Mouse (Mus musculus): Measurements from ENCODE around the gene Tmem229b. TPM values are rescaled to one million over a fixed set of nuclear protein-coding genes. Genes with fewer than 3 reads are reported as not detected.
A peak's percentile ranks its signal among the peaks of the same experiment; 100 is the strongest.

The Tmem229b gene
- 10 to 100 TPM in 17 of 26 experiments, 1 to 10 TPM in 9; 2.4 to 35.4 (median 16.0) TPM for total RNA-seq (2018; cell fraction: chromatin; rRNA removed)
- total RNA-seq (2018; cell fraction: cytosol; rRNA removed), result 10 to 100 TPM; 20.4 to 90.2 (median 55.5) TPM
- total RNA-seq (2018; cell fraction: nucleus; rRNA removed), result 10 to 100 TPM; 16.1 to 86.3 (median 45.0) TPM
- 32.1 to 68.0 TPM (median 36.0 TPM) in 3 replicates for polyA plus RNA-seq (2018)

DNA sequence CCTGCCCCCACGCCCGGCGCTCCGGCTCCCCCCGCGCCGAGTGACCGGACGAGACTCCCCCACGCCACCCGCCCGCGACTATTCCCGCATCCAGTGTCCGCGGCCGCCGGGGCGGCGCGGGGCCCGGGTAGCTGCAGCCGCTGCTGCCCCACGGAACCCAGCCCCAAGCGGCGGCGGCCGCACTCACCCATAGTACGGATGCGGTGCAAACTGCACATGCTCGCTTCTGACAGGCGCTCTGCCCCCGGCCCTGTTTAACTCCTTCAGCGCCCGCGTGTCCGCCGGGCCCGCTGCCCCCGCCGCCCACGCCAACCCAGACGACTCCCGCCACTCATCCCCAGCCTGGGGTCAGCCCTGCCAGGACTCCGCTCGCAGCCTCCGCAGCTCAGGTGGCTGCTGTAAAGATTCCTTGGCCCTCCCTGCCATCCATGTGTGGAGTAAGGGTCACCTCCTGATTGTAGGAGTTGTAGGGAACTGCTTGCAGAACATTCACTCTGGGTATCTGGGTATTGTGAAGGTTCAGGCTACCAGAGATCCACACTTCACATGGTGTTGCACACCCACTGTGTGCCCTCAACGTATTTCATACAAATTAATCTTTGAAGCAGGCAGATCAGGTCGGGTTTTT lies at the start of gene Tmem229b:
Gene Tmem229b (minus strand): TSS at position 502 of the 628 bp plus-strand sequence.
- H3K79me2 ChIP-seq (ENCODE audit: inconsistent target), result no peaks in the 10 kb centered on the region
- H3K4me3 ChIP-seq (ENCODE audit: inconsistent target), result peak within 1 kb of the TSS; percentile 54
- H3K27ac ChIP-seq, result no peak within 1 kb of the TSS
- H3K36me3 ChIP-seq (ENCODE audit: inconsistent target), result no peaks in the 10 kb centered on the region
- WGBS (ENCODE audit: missing documents), result 5% methylated on average over 47 of the region's 49 CpGs

DNA sequence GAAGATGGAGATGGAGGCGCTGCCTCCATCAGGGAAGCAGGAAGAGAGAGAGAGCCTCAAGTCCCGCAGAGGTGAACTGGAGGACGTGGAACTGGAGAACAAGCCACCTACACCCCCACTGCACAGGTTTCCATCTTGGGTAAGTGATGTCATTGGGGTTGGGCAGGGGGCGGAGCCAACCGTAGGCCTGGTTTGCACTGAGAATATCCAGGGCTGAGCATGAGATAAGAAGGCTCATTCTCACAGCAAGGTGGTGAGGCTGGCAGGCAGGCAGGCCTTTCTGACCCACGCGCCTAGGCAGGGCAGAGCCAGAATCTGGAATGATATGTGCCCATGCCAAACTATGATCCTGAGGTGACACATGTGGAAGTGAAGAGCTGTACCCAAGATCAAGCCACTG lies 47.8 kb upstream of the Tmem229b start:
- Histone ChIP-seq H3K27ac (no peak overlapping the region), H3K36me3 (ENCODE audit: inconsistent target) (no peaks in the 10 kb centered on the region), H3K4me3 (ENCODE audit: inconsistent target) (no peak overlapping the region), H3K79me2 (ENCODE audit: inconsistent target) (no peaks in the 10 kb centered on the region)
- WGBS (ENCODE audit: missing documents), result 90% methylated on average over 7 of the region's 7 CpGs

DNA sequence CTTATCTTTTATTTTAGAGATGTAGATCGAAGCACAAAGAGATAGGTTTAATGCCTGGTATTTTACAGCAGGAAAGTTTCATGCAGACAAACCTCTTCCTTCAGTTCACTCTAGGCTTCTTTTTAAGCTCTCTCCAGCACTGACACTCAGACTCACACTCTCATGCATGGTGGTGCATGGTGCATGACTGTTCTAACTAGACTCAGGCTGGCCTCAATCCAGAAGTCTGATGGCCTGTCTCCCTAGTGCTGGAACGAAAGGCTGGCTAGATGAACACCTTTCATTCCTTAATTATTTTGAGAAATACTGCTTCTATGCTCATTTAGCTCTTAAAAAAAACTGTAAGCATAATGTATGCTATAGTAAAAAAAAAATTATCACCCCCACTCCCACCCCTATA lies 44.6 kb upstream of the Tmem229b start:
- Histone ChIP-seq H3K27ac (no peak overlapping the region), H3K36me3 (ENCODE audit: inconsistent target) (no peaks in the 10 kb centered on the region), H3K79me2 (ENCODE audit: inconsistent target) (no peaks in the 10 kb centered on the region), H3K4me3 (ENCODE audit: inconsistent target) (no peak overlapping the region)
- 100% methylated on average over 2 of the region's 2 CpGs for WGBS (ENCODE audit: missing documents)

DNA sequence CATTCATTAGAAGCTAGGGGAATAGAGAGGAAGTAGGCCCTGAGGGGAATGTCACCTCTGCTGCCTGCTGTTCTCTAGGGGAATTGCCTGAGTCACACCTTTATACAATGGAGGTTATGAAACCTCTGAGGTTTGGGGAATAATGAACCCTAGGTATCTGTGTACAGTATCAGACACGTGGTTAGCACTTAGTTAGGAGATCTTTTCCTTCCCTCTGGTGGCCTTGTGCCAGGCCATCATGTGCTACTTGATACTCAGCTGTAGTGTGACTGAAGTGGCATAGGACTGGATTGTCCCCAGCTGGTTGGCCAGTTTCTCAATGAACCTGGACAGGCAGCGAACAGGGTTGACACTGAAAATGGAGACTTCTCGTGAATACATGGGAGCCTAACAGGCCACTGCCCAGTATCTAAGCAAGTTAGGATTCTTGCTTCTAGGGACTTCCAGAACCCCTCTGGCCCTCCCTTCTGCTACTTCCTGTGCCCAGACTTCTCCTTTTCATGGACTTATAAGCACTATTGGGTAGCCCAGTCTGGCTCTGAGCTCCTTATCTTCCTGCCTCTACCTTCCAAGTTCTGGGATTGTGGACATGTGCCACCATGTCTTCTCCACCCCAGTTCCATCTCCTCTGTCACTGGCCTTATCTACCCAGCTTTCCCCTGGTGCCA lies 43.3 kb upstream of the Tmem229b start:
- Histone ChIP-seq H3K27ac (no peak overlapping the region), H3K79me2 (ENCODE audit: inconsistent target) (no peaks in the 10 kb centered on the region), H3K4me3 (ENCODE audit: inconsistent target) (no peak overlapping the region), H3K36me3 (ENCODE audit: inconsistent target) (no peaks in the 10 kb centered on the region)
- WGBS (ENCODE audit: missing documents), result 36% methylated on average over 3 of the region's 3 CpGs

DNA sequence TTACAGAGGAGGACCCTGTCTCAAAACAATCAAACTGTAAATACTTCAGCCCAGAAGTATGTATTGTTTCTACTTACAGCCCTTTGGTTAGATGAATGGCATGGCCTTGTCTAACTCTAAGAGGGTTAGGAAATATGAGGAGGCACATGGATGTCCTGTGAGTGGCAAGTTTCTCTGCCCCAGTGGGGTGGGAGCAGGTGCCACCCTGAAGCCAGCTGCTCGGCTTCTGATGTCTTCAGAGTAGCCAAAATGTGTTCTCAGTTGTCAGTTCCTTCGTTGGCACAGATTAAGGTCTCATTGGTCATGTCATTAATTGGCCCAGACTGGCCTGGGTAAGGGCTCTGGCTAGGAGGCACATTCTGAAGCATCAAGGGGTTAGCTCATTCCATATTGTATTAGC lies 42.4 kb upstream of the Tmem229b start:
- no peaks in the 10 kb centered on the region for H3K79me2 ChIP-seq (ENCODE audit: inconsistent target)
- no peak overlapping the region for H3K27ac ChIP-seq
- WGBS (ENCODE audit: missing documents), result 97% methylated on average over 2 of the region's 2 CpGs
- no peak overlapping the region for H3K4me3 ChIP-seq (ENCODE audit: inconsistent target)
- no peaks in the 10 kb centered on the region for H3K36me3 ChIP-seq (ENCODE audit: inconsistent target)

DNA sequence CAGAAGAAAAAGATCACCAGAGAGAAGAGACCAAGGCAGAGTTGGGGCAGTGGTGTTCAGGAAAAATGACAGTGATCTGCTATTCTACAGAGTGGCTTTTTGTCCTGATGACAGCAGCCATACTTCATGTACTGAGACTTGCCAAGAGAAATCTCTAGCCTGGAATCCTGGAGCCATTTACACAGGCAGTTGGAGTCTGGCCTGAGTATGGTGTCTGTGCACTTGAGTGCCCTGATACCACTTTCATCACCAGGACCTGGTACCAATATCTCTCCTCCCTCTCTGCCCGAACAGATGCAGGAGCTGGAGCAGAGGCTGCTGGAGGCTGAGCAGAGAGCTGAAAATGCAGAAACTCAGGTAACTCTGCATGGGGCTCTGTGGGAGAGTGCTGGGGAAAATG lies 41.5 kb upstream of the Tmem229b start:
- no peak overlapping the region for H3K4me3 ChIP-seq (ENCODE audit: inconsistent target)
- no peak overlapping the region for H3K27ac ChIP-seq
- WGBS (ENCODE audit: missing documents), result 82% methylated on average over 1 of the region's 1 CpGs
- H3K79me2 ChIP-seq (ENCODE audit: inconsistent target), result no peaks in the 10 kb centered on the region
- no peaks in the 10 kb centered on the region for H3K36me3 ChIP-seq (ENCODE audit: inconsistent target)

DNA sequence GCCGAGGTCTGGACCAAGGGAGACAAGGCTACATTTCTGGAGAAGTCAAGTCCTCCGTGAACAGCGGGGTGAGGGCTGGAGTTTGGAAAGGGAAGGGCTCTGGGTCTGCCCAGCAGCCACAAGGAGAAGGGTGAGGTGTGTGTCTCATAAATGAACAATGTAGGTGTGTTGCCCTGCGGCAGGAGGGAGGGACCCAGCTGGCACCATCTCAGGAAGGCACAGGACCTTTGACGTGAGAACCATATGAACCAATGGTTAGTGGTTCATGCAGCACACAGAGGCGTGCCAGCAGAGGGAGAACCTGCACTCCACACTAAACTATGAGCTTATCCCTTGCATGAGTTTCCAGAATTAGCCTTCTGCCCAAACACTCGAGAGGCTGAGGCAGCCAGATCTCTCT lies 39.8 kb upstream of the Tmem229b start:
- Histone ChIP-seq H3K4me3 (ENCODE audit: inconsistent target) (no peak overlapping the region), H3K79me2 (ENCODE audit: inconsistent target) (no peaks in the 10 kb centered on the region), H3K27ac (no peak overlapping the region), H3K36me3 (ENCODE audit: inconsistent target) (no peaks in the 10 kb centered on the region)
- 94% methylated on average over 7 of the region's 7 CpGs for WGBS (ENCODE audit: missing documents)

DNA sequence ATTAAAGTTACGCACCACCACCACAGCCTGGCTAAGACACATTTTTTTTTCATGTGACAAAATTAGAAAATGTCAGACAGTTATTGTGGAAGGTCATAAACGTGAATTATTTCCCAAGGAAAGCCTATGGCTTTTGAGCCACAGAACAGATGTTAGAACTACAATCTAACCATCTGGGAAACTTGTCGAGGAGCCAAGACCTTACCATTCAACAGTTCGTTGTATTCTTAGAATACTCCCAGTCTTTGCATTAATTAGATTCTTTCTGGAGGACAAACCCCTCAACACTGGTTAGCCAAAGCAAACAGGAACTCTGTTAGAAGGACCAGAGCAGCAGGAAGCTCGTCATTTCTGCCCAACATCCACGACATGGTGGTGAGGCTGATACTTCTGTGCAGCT lies 38.7 kb upstream of the Tmem229b start:
- H3K27ac ChIP-seq, result no peak overlapping the region
- no peak overlapping the region for H3K4me3 ChIP-seq (ENCODE audit: inconsistent target)
- H3K36me3 ChIP-seq (ENCODE audit: inconsistent target), result no peaks in the 10 kb centered on the region
- 84% methylated on average over 6 of the region's 6 CpGs for WGBS (ENCODE audit: missing documents)
- H3K79me2 ChIP-seq (ENCODE audit: inconsistent target), result no peaks in the 10 kb centered on the region

DNA sequence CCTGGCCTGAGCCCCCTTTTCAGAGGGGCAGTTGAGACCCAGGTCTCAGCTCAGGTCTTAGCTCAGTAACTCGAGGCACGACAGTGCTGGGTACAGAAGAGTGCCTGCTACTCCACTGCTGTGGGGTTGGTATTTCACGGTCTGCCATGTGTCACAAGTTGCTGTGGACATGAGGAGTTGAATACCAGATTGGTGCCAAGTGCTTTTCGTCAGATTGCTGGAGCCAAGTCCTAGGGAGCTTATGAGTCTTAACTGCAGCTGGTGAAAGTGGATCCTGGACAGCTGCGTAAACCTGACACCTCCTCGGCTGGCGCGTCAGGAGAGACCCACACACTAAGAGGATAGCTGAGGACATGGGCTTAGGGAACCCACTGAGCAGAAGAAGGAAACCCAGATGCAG lies 37.2 kb upstream of the Tmem229b start:
- WGBS (ENCODE audit: missing documents), result 92% methylated on average over 8 of the region's 8 CpGs
- H3K36me3 ChIP-seq (ENCODE audit: inconsistent target), result no peaks in the 10 kb centered on the region
- H3K27ac ChIP-seq, result no peak overlapping the region
- no peaks in the 10 kb centered on the region for H3K79me2 ChIP-seq (ENCODE audit: inconsistent target)
- no peak overlapping the region for H3K4me3 ChIP-seq (ENCODE audit: inconsistent target)

DNA sequence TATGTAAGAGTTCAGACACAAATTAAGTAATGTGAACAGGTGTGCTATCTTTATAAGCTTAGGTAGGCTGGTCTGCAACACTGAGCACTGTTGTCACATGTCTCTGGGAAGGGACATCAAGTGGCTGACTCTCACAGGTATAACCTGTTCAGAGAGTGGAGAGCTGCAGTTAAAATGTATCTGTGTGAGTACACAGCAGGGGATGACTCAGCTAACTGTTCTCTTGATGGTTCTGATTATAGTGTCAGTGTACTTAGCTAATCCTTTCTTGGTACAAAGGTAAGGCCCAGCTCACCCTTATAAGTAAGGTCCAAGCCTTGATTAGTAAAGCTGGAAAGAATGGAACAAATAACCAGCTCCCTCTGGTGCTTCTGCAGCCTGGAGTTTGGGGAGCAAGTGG lies 34.0 kb upstream of the Tmem229b start:
- H3K4me3 ChIP-seq (ENCODE audit: inconsistent target), result no peak overlapping the region
- H3K27ac ChIP-seq, result no peak overlapping the region
- no peaks in the 10 kb centered on the region for H3K79me2 ChIP-seq (ENCODE audit: inconsistent target)
- no peaks in the 10 kb centered on the region for H3K36me3 ChIP-seq (ENCODE audit: inconsistent target)

DNA sequence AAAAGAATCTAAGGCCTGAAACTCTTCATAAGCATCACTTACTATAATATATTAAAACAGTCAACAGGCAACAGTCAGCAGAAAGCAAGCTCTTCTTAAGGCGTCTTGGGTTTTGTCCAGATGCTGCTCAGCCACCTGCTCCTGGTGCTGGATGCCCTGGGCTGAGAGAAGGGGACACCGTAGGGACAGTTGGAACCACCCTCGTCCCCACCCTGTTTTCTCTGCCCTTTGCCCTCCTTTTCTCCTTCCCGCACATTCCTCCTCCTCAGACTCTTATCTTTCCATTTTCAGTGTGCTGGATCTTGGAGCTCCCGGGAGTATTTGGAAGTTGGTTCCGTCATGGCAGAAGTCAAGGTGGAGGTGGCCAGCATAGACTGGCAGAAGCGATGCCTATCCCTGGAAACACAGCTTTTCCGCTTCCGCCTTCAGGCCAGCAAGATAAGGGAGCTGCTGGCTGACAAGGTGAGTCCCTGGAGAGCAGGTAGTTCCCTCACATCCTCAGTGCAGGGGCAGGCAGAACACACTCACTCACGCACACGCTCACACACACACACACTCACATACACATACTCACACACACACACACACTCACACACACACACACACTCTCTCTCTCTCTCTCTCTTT lies 32.9 kb upstream of the Tmem229b start:
- no peaks in the 10 kb centered on the region for H3K36me3 ChIP-seq (ENCODE audit: inconsistent target)
- H3K4me3 ChIP-seq (ENCODE audit: inconsistent target), result no peak overlapping the region
- WGBS (ENCODE audit: missing documents), result 96% methylated on average over 11 of the region's 11 CpGs
- no peaks in the 10 kb centered on the region for H3K79me2 ChIP-seq (ENCODE audit: inconsistent target)
- no peak overlapping the region for H3K27ac ChIP-seq

DNA sequence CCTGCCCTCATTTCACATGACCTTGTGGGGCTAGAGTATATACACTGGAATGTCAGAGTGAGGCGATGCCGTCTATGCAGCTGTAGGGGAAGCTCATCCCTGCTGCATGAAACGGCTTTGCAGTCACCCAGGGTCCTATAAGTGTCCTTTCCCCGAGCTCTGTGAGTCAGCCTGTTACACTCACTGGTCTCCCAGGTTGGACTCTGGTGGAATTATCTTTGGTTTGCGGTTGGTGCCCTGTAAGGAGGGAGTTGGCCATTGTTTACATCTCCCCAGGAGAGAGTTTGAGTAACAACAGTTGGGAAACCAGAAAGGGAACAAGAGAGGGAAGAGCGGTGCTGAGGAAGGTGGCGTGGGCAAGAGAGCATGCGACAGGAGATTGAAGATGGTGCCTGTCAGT lies 32.3 kb upstream of the Tmem229b start:
- Histone ChIP-seq H3K4me3 (ENCODE audit: inconsistent target) (no peak overlapping the region), H3K79me2 (ENCODE audit: inconsistent target) (no peaks in the 10 kb centered on the region), H3K36me3 (ENCODE audit: inconsistent target) (no peaks in the 10 kb centered on the region), H3K27ac (no peak overlapping the region)
- 85% methylated on average over 8 of the region's 8 CpGs for WGBS (ENCODE audit: missing documents)

DNA sequence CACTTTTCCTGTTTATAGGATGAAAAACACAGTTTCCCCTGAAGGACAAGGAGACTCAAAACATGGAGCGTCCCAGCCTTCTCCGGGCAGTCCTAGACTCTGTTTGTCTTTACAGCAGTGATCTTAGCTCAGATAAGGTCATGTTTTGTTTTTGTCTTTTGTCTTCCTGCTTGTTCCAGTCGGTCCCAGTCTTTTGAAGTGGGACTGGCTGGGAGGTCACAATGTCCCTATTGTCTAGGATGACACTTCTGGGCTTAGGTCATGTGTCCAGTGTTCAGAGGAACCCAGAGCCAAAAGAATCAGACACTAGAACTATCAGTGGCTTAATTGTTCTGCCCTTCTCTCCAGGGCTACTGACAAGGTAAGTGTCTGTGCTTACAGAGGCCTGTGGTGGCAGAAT lies 27.9 kb upstream of the Tmem229b start:
- Histone ChIP-seq H3K27ac (no peak overlapping the region), H3K4me3 (ENCODE audit: inconsistent target) (no peak overlapping the region), H3K79me2 (ENCODE audit: inconsistent target) (no peaks in the 10 kb centered on the region), H3K36me3 (ENCODE audit: inconsistent target) (no peaks in the 10 kb centered on the region)
- WGBS (ENCODE audit: missing documents), result 59% methylated on average over 3 of the region's 3 CpGs

DNA sequence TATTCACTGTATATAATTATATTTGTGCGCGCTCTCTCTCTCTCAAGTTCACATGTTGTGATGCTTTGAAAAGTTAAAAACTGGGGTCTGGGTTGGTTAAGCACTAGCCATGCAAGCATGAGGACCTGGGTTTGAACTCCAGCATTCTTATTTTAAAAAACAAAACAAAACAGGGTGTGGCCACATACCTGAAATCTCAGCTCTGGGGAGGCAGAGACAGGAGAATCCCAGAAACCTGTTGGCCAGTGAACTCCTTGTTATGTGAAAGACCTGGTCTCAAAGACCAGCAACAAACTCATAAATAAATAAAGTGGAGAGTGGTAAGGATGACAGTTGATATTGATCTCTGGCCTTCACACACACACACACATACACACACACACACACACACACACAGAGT lies 26.9 kb upstream of the Tmem229b start:
- no peak overlapping the region for H3K4me3 ChIP-seq (ENCODE audit: inconsistent target)
- H3K79me2 ChIP-seq (ENCODE audit: inconsistent target), result no peaks in the 10 kb centered on the region
- WGBS (ENCODE audit: missing documents), result 89% methylated on average over 2 of the region's 2 CpGs
- H3K27ac ChIP-seq, result no peak overlapping the region
- H3K36me3 ChIP-seq (ENCODE audit: inconsistent target), result no peaks in the 10 kb centered on the region
